Mouse (Mus musculus): ENCODE data around the gene 2610528A11Rik. TPM values are rescaled to one million over a fixed set of nuclear protein-coding genes. Genes with fewer than 3 reads are reported as not detected.
A peak's percentile ranks its signal among the peaks of the same experiment; 100 is the strongest.
"Not testable (repeated sequence)": the region's sequence is repeated elsewhere in the genome, so short reads cannot be mapped to it uniquely, and the experiment has no call there.

2610528A11Rik gene
- total RNA-seq (2021), result not detected
- long read RNA-seq, experiment 1, partial matches to known transcripts, result 0 of 2 reads
- long read RNA-seq, experiment 1, other reads (novel, unspliced or antisense), result 0 of 2 reads
- long read RNA-seq, experiment 2, result 0 reads

- DNase-seq (ENCODE audit: low spot score in 2 of 2), result no peak
Measured at GRCm38 (mm10) chr14:37113922-37114321, at the start of gene 2610528A11Rik. Gene 2610528A11Rik, minus strand, starts transcription at chr14:37114022.

- DNase-seq (ENCODE audit: low spot score in 2 of 2), result no peak
Measured at GRCm38 (mm10) chr14:37163277-37163956, 49.6 kb upstream of the 2610528A11Rik start.

GRCm38 (mm10) chr14:37154391-37154790 is 40.6 kb upstream of the 2610528A11Rik start:
- DNase-seq (ENCODE audit: low spot score in 2 of 2), result no peak

DNA sequence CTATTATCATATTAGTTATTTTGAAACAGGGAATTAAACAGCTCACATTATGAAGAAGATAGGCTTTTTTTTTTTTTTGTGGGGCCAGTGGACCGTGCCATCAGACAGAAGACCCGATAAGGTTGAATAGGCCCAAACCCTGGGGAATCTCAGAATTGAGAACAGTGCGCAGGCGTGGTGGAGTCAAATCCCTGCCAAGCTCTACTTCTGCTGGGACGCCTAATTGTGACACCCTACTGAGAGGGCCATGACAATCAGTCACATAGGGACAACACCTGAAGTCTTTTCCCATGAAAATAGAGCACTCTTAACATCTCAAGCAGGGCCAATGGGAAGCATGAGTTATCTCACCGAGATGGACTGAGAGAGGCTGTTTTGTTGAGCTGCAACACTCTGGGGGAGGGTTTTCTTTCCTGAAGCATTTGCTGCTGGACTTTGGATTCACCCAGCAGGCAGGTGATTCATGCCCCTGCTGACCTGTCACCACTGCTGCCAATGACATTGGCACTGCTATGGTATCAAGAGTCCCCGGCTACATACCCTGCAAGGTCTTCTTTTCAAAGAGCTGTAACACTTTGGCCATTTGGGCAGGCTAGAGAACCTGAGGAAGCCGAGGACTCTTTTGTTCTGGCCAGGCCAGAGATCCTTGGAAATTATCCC is 25.4 kb upstream of the 2610528A11Rik start:
- DNase-seq (ENCODE audit: low spot score in 2 of 2), result no peak

GRCm38 (mm10) chr14:37137596-37137995 is 23.8 kb upstream of the 2610528A11Rik start:
- not testable (repeated sequence) for DNase-seq (ENCODE audit: low spot score in 2 of 2)

GRCm38 (mm10) chr14:37136110-37136509 is 22.3 kb upstream of the 2610528A11Rik start:
- no peak for DNase-seq (ENCODE audit: low spot score in 2 of 2)

GRCm38 (mm10) chr14:37135671-37136070 is 21.8 kb upstream of the 2610528A11Rik start:
- DNase-seq (ENCODE audit: low spot score in 2 of 2), result no peak

GRCm38 (mm10) chr14:37135127-37135593 is 21.3 kb upstream of the 2610528A11Rik start, which contains the start of gene Ghitm:
Gene Ghitm, minus strand, starts transcription at chr14:37135272.
- DNase-seq (ENCODE audit: low spot score in 2 of 2), result peak; percentile 86 to 93

- DNase-seq (ENCODE audit: low spot score in 2 of 2), result no peak
Measured at GRCm38 (mm10) chr14:37134304-37135126, 20.7 kb upstream of the 2610528A11Rik start.

GRCm38 (mm10) chr14:37127652-37128051 is 13.8 kb upstream of the 2610528A11Rik start:
- DNase-seq (ENCODE audit: low spot score in 2 of 2), result no peak

DNA sequence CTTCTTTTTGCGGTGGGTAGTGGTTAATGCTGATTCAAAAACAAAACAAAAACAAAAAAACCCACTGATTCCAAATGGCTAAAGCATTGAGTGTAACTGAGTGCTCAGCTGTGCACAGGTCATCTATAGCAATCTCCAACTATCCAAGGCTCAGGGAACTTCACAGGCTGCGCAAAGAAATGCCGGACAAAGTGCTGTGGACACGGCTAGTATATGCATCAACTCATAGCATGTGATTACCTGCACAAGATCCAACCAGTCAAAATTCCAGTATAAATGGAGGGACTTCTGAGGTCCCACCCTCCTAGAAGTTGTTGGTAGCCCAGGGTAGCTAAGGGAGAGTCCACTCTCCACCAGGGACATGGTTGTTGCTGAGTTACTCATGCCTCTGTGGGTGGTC is 5.4 kb upstream of the 2610528A11Rik start:
- no peak for DNase-seq (ENCODE audit: low spot score in 2 of 2)

DNA sequence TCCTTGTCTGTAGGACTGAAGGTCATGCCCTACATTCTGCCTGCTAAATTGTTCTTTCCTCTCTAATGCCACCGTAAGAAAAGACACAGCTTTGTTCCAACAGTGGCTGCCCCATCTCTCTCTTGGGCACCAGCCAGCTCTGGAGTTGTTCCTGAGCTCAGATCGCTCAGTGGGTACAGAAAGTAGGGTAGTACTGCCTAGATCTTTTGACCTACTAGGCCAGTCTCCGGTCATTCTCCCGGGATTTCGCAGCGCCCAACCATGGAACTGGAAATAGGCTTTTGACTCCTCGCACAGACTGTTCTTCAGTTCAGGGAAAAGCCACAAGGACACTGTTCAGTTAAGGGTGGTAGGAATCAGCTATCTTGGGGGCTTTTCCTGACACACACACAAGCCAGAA is 891 bp downstream of the 2610528A11Rik start:
- DNase-seq (ENCODE audit: low spot score in 2 of 2), result no peak

DNA sequence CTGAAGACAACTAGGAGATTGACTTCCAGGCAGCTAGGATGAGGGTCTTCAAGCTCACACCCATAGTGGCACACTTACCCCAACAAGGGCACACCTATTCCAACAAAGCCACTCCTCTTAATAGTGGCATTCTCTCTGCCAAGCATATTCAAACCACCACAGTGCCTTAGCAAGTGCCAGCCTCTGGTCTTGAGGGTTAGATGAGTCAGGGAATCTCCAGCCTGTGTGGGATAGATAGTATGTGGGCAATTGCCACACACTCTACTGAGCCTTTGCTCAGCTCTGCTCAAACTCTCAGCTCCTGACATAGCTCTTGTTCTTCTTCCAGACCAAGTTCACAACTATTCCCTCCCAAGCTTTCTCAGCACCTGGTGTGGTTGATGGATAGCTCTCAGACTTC is 2.5 kb downstream of the 2610528A11Rik start:
- DNase-seq (ENCODE audit: low spot score in 2 of 2), result no peak

DNA sequence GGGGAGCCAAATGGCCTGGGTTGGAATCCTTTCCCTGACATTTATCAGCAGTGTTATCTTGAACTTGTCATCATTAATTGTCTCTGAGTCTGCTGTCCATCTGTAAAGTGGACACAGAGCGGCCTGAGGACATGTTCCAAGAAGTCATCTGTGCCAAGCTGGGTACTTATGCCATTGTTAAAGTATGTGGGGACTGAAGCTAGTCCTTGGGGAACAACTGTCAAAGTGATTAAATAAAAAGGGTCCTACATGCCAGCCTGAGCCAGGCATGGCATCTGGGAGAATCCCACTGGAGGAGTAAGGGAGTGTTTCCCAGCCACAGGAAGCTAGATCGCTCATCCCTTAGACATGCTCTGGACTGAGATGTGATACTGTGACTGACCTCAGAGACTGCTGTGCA is 3.4 kb downstream of the 2610528A11Rik start:
- no peak for DNase-seq (ENCODE audit: low spot score in 2 of 2)

- DNase-seq (ENCODE audit: low spot score in 2 of 2), result no peak
Measured at GRCm38 (mm10) chr14:37109975-37110374, 3.8 kb downstream of the 2610528A11Rik start.

DNA sequence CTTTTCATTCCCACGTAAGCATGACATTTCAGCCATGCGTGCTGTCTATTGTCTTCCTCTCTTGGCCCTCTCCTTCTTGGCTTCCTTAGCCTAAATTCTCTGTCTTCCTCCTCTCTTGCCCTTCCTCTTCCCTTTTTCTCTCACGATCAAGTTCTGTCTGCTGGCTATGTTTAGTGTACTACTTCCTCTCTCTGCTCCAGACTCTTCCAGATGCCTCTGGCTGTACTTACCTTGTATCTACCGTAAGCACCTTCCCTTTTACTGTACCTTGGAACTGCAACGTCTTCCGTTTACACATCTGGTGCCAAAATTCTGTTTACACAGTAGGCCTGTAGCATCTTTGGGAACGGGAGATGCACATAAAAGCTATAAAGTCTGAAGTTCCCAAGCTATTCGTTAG is 4.4 kb downstream of the 2610528A11Rik start:
- DNase-seq (ENCODE audit: low spot score in 2 of 2), result no peak

DNA sequence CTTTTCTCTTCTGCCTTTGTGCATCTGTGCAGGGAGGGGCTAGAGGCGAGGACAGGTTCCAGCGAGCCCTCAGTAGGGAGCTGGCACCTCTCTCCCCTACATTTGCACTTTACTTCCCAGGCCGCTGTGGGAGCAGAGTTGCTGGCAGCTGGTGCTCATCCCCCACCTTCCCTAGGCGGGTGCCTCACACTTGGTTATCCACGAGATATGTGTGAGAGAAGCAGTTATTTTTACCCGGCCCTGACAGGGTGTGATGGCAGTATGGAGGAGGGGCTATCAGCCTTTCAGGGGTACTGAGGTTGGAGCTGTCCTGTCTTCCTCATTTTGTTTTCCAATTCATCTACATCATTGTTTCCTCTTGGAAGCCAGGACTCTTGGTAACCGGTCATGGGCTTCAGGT is 8.0 kb downstream of the 2610528A11Rik start:
- no peak for DNase-seq (ENCODE audit: low spot score in 2 of 2)

DNA sequence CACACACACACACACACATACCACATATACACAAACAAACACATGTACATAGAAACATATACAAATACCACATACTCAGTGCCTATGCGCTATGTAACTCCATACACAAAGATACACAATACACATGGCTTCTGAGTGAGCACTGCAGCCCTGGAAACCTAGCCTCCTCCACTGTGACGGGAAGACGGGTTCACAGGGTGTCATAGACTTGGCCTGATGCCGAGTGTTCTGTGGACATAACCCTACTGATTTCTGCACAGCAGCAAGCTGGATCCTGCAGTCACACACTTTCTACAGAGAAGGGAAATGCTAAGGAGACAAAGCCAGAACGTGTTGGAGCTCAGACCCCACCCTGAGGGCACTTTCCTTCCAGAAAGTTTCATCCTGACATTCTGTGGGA is 9.1 kb downstream of the 2610528A11Rik start:
- no peak for DNase-seq (ENCODE audit: low spot score in 2 of 2)

DNA sequence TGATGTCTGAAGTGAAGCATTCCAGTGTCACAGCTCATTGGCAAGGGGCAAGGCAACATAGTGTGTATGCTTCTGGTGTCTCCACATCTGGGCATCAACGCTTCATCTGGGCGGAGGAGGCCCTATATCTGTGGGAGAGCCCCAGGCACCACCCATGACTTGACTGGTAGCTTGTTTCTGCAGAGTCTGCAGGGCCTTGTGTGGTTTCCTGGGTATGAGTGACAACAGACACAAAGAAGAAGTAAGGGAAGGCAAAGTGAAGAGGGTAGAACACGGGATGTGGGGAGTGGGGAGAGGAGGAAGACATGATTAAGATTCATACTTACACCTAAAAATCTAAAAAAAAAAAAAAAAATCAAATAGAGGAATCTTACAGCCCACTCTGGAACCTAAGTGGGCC is 11.3 kb downstream of the 2610528A11Rik start:
- DNase-seq (ENCODE audit: low spot score in 2 of 2), result no peak

GRCm38 (mm10) chr14:37101531-37101930 is 12.3 kb downstream of the 2610528A11Rik start:
- no peak for DNase-seq (ENCODE audit: low spot score in 2 of 2)

DNA sequence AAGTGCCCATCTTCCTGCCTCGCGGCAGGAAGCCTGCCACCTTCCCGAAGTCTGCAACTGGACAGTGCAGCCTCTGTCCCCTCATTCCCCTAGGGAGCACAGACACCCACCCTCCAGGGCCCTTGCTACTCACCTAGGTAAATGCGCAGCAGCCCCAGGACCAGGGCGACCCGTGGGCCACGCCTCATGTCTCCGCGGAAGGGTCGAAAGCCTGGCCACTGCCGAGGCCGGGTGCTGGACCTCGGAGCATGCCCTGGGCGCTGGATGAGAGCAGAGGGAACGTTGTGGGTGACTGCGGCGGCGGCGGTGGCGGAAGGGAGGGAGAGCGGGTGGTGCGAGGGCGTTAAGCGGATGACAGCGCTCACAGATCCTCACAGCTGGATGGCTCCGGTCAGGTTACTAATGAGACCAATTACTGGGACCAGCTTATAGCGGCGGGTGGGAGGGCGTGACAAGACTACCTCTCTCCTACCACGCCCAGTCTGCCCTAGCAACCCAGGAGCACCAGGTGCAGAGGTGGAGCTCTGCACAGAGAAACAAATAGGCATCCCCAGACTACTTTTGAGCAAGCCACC is 15.8 kb downstream of the 2610528A11Rik start, which contains the start of gene Cdhr1:
Gene Cdhr1, minus strand, starts transcription at position 392 of the 575 bp plus-strand sequence.
- peak in 1 of 2 experiments; percentile 18 for DNase-seq (ENCODE audit: low spot score in 2 of 2)
